Mouse (Mus musculus): Measurements from ENCODE around the gene Zfp978.
"Not testable (repeated sequence)": the region's sequence is repeated elsewhere in the genome, so short reads cannot be mapped to it uniquely, and the experiment has no call there.

Gene Zfp978

DNA sequence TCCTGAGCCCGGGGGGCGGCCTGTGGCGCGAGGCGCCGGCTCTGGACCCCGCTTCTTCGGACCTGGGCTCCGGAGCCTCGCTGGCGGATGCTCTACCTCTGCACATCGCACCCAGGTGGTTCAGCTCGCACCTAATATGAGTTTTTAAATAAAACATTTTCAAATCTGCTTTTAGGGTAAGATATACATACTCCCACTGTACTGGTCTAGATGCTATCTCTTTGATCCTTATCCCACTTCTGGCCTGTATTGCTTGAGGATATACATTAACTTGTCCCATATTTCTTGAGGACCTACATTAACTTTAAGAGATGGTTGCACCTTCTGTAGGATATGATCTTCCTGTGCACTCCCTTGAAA lies 46.3 kb downstream of the Zfp978 start:
- peak; percentile 29 for DNase-seq (ENCODE audit: low read depth, low spot score)

DNA sequence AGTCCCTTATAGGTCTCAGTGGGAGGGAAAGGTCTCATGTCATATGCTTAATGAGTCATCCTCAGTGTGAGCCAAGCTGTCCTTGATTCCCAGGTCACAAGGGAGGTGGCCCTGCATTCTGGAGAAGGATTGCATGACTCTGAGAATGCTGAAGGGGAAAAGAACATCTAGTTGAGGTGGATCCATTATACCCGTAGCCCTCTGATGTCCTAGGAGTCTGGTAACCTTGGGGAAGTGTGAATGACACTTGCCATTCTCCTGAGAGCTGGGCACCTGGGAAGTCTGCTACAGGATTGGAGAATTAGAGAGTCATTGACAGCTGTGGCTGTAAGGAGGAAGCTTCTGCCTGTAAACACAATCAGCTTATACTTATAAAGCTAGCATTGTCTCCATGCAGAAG lies 55.3 kb downstream of the Zfp978 start:
- peak; percentile 89 for DNase-seq (ENCODE audit: low read depth, low spot score)

DNA sequence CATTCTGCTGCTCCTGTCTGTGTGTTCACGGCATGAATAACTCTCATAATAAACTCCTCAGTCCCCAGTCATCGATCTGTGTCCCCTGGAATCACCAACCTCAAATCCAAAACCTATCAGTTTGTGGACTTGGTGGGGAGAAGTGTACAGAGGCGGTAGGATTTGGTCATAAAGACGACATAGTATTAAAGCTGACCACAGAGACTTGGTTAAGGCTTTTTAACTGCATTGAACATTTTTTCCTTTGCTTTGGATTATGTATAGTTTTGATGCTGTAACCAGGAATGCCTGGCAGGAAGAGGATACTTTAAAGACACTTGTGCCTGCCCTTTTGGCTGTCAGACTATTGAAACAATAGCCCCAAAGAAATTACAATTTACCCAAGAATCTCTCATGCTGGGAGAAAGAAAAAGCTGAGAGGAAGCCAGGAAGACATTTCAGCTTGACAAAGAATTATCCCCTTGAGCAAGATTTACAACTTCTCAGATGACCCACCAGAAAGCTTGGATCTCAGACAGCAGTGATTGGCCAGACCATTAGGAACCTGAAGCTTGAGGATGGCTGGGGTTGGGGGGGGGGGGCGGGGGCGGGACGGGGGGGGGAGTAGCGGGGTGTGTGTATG lies 56.2 kb downstream of the Zfp978 start:
- DNase-seq (ENCODE audit: low read depth, low spot score), result peak; percentile 100

DNA sequence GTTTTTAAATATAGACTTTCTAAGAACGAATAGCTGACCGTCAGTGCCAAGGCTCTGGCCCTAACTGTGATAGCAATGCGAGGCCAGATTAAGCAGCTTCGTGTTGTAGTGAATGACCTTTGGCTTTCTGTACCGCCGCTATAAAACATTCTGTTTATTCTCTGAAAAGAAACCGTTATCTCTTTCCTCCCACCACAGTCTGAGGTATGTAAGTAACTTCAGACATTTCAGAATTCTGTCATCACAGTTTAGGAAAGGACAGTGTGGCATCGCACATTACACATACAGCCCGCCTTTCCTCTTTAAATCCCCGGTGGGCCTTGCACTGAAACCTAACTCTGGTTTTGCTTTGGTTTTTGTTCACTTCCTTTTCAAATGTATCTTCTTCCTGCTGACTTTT lies 56.8 kb downstream of the Zfp978 start:
- peak; percentile 97 for DNase-seq (ENCODE audit: low read depth, low spot score)

DNA sequence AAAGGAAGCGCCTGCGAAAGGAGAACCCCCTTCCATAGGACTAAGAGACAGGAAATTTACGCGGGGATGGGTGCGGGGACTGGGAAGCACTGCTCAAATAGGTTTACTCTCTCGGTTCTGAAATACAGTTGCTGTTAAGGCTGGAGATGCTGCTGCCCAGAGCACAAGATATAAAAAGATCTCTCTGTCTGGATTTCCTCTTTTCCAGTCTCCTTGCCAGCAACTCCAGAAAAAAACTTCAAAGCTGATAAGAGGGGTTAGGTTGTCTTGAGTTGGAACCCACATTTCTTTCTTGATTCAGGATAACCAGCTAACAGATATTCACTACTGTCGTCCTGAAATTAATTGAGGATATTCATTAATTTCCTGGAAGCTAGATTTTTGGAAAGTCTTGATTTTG lies 57.2 kb downstream of the Zfp978 start:
- not testable (repeated sequence) for DNase-seq (ENCODE audit: low read depth, low spot score)

DNA sequence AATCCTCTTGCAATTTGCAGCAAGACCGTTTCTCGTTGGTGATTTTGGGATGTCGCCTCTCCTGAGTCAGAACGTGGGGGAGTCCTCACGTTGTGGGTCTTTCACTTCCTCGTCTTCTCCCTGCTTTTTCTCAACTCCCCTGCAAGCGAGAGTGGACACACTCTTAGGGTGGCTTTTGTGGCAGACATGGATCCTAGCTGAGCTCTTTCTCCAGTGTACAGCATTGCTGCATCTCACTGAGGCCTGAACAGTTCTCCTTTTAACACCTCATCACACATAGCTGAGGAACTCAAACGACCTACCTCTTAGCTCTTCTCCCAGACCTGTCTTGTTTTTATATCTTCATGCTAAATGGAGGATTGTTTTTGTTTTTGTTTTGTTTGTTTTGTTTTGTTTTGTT lies 58.1 kb downstream of the Zfp978 start:
- DNase-seq (ENCODE audit: low read depth, low spot score), result peak; percentile 61

DNA sequence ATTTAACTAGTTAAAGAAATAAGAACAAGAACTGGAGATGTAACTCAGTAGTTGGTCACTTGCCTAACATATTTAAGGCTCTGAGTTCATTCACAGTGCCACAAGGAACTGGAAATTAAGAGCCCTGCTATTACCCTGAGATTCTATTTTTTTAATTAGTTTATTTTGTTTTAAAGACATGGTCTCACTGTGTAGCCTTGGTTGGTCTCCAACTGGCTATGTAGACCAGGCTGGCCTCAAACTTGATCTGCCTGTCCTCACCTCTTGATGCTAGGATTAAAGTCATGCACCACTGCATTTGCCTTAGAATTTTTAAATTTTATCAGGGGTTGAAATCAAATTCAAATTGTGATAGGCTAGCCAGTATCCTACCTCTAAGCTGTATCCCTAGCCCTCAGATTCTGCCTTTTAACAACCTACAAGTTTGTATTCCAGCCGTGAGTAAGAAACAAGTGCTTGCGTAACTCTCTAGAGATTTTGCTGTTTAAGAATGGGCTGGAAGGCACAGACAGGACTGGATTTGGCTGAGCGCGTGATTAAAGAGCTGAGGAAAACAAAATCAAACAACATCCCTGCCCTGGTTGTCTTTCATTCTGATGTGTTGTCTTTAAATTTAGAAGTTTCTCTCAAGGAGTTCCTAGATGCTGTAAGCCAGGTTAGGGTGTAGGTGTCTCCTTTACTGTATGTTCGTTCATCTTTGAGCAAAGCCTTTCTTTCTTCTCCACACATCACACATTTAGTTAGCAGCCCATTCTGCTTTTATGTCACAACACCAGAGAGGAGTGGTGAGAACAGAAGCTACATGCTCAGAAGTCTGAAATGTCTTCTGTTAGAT lies 58.9 kb downstream of the Zfp978 start:
- peak; percentile 53 for DNase-seq (ENCODE audit: low read depth, low spot score)

DNA sequence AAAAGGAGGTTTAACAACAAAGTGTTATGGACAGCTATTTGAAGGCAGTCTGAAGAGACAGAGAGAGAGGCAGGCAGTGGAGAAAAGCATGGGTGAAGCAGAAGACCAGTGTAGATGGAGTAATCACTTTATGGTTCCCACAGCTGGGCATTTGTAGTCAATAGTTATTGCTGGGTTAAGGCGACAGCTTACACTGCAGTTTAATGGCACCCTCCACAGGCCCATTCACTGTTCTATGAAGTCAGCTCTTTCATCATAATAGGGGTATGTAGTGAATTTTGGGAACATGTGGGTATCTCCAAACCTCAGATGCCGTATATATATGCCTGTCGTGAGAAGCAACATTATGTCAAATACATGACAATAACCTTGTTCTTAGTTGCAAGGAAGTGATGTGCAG lies 59.7 kb downstream of the Zfp978 start:
- no peak for DNase-seq (ENCODE audit: low read depth, low spot score)

DNA sequence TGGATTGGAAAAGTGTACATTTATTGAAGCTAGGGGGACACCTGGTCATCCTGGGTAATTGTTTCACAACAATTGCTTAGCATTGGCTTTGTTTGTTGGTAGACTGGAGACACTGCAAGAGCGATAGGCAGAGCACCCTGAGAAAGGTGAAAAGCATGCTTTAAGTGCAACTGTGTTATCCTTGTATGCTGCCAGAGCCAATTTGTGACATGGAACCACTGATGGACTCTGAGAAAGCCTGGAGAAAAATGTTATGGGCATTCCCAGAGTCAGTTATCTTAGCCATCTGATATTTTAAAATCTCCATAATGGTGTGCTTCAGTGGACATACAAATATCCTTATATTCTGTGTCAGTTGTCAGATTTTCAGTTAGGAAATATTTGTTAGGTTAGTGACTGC lies 60.2 kb downstream of the Zfp978 start:
- not testable (repeated sequence) for DNase-seq (ENCODE audit: low read depth, low spot score)

DNA sequence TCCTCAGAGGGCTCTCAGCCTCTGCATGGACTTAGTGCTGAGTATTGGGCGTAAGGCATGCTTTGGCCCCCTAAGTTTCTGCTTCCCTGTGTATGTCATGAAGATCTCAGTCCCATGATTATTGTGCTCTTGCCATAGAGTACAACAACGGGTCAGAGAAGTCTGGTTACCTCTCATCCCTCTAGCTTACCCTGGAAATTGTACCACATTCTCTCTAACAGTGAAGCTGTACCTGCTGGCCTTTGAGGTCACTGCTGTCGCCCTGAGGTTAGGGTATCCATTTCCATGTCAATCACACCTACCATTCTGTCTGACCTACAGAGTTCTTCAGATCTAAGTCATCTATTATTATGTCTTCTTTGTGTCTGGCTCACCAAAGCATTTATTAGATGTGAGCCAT lies 62.0 kb downstream of the Zfp978 start:
- peak; percentile 44 for DNase-seq (ENCODE audit: low read depth, low spot score)

DNA sequence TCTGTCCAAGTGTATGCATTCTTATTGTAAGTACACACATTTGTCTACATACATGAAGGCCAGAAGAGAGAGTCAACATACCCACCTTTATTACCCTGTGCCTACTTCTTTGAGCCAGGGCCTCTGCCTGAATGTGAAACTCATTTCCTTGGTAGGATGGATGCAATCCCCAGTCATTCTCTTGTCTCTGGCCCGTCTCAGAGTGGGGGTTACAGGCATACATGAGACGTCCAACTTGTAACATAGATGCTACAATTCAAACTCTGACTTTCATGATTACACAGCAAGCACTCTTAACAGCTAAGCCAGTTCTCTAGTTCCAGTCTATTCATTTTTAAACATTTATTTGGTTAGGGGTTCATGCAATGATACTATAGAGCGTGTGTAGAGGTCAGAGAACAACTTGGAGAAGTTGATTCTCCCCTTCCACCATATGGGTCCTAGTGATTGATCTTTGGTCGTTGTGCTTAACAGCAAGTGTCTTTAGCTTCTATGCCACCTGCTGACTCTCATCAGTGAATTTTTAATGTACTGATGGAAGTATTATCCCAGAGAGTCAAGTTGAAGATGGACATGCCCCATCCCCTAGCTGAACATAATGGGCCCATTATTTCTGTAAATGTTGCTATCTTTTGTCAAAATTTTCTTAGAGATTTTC lies 62.7 kb downstream of the Zfp978 start:
- DNase-seq (ENCODE audit: low read depth, low spot score), result peak; percentile 47

DNA sequence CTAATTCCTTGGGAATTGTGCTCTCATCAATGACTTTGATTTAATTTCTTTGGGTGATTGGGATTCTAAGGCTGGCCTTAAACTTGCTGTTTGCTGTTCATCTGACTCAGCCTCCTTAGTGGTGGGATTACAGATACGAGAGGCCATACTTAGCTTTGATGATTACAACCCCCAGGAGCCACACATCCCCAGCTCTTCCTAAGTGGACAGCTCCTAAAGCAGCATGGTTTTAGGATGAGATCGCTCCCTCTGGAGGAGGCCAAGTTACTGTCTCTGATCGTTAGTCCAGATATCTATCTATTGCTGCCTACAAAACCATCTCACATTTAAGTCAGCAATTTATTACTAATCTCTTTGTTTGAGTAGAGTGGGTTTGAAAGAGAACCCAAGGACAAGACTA lies 63.3 kb downstream of the Zfp978 start:
- DNase-seq (ENCODE audit: low read depth, low spot score), result peak; percentile 86

DNA sequence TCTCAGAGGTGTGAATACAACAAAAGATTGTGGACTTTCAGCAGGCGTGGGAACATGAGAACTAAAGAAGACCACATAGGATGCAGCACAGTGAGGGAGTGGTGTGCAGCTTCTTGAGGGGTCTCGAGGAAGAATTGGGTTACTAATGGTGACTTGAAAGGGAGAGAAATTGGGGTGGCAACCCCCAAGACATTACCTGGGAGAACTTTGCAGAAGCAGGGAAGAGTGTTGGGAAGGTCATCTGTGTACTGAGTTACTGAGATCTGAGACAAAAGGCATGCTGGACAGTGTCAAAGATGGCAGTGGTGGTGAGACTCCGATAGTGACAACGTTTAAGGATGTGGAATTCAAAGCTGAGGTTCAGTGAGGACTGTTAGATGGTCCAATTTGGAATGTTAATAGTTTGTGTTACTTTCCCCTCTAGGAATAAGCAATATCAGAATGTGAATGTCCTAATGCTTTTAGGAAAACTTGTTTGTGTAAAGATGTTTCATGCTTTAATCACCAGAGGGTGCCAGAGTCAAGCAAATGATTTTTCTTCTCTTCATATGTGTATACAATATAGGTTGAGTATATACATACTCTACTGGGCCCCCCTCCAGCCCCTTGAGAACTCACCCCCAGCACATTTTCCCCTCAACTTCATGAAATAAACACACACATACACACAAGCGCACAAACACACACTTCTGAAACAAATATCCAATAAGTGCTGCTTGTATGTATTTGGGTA lies 64.7 kb downstream of the Zfp978 start:
- DNase-seq (ENCODE audit: low read depth, low spot score), result peak; percentile 89

DNA sequence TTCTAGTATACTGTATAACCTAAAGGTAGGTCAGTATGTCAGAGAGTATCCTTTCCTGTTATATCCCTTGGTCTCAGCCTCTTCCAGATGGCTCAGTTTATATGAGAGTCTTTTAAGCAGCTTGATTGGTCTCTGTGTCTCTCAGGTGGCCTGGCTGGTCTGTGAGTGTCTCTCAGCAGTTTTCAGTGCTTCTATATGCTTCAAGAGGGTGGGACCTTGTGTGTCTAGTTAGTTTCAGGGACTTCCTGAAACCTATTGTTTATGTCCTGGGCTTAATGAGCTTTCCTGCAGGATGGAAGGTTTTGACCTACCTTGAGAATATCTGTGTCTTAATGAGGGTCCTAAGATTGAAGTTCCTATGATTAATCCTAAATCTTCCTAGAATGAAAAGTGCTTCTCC lies 69.5 kb downstream of the Zfp978 start:
- peak; percentile 38 for DNase-seq (ENCODE audit: low read depth, low spot score)

DNA sequence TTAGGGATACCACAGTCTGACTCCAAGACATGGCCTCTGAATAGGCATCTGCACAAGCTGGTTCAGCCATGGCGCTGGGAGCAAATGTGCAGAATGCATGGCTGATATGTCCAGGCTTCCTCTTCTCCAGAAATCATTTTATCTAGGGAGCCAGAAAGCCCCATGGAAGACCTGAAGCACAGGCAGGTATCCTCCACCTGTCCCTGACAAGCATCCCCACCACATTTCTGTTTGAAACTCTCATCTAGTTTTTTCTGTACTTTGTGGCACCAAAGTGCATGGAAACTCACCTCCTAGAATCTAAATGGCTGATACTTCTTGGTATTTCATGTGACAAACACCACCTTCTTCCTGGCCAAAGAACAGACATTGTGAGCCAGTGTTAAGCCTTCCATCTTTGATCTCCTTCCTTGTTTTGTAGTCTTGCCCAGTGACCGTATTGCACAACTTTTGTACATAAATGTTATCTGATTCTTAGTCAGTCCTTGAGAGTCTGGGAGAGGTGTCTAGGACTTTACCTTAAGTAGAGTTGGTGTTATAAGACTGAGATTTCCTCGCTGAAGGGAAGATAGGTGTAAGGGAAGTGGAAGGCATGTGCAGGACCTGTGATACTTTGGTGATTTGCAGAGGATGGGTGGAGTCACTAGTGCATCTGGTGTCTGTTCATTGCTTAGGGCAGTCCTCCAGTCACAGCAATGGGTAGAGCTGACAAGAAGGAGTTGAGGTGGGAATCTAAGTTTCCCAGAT lies 70.8 kb downstream of the Zfp978 start:
- peak; percentile 35 for DNase-seq (ENCODE audit: low read depth, low spot score)

DNA sequence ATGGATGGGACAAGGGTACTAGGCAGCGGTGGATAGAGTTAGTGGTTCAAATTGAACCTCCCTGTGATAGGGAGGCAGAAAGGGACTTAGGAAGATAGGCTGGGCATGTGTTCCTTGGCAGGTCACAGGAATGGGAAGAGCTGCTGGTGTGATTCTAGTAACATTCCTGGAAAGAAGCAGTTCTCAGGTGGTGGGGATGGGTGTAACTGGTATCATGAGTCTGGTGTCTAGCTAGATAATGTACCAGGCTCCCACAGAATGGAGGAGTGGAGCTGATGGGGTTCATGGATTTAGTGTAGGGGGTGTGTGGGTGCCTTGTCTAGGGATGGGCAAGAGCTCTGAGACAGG lies 71.3 kb downstream of the Zfp978 start:
- peak; percentile 42 for DNase-seq (ENCODE audit: low read depth, low spot score)

DNA sequence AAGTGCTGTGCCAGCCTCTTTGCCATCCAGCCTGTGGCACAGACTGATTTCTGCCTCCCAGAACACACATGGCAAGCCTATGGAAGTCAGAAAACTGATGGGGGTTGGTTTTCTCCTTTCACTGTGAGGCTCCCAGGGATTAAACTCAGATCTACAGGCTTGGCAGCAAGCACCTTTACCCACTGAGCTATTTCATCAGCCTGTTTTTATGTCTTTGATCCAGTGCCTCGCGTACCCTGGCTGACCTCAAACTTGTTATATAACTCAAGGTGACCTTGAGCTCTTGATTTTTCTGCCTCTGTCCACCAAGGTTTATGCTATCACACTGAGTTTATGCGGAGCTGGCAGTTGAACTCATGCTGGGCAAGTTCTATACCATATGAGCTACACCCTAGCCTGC lies 71.9 kb downstream of the Zfp978 start:
- DNase-seq (ENCODE audit: low read depth, low spot score), result peak; percentile 79

DNA sequence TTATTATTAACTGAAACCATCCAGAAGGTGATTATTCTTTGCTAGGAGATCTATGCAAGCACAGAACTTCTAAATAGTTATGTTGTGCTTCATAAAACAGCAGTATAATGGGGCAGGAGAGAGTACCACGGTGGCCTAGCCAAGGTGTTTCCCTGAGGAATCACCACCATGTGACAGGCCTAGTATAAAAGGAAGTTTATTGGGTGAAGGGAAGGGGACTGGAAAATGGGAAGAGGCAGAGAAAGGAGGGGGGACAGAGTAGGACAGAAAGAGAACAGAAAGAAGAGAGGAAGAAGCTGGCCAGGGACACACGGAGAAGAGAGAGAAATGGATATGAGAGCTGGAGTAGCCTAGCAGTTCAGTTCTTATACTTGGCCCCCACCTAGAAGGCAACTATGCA lies 72.8 kb downstream of the Zfp978 start:
- DNase-seq (ENCODE audit: low read depth, low spot score), result peak; percentile 29
